Mouse (Mus musculus): ENCODE results near the gene Umodl1.

GRCm38 (mm10) chr17:31008416-31008815 is 54.0 kb downstream of the Umodl1 start:
- TF ChIP-seq CTCF (IDR thresholded peaks at IDR 0.05 in 2 of 3, conservative IDR thresholded peaks at IDR 0.05 in 1 of 3; ENCODE audit: control insufficient read depth in 1 of 3, insufficient read depth in 1 of 3, low read depth in 2 of 3, low read length in 3 of 3, poor library complexity in 1 of 3, severe bottlenecking in 1 of 3) (no peak), GATA1 (IDR thresholded peaks at IDR 0.05; ENCODE audit: low read depth, low read length) (no peak), CHD1 (IDR thresholded peaks at IDR 0.05; ENCODE audit: low read depth, low read length) (no peak), POLR2A (IDR thresholded peaks at IDR 0.05; ENCODE audit: control insufficient read depth in 1 of 2, insufficient read depth in 1 of 2, low read depth in 1 of 2, low read length in 2 of 2, poor library complexity in 1 of 2) (no peak), ETS1 (IDR thresholded peaks at IDR 0.05; ENCODE audit: low read depth, low read length) (no peak), JUND (IDR thresholded peaks at IDR 0.05; ENCODE audit: low read depth, low read length) (no peak), MXI1 (IDR thresholded peaks at IDR 0.05; ENCODE audit: low read depth, low read length) (no peak), MEF2A (IDR thresholded peaks at IDR 0.05; ENCODE audit: extremely low read depth, insufficient replicate concordance, low read depth, low read length, poor library complexity, severe bottlenecking) (no peak), POLR2AphosphoS5 (IDR thresholded peaks at IDR 0.05; ENCODE audit: borderline replicate concordance, low read depth, low read length) (no peak), USF1 (IDR thresholded peaks at IDR 0.05; ENCODE audit: low read depth, low read length) (no peak), TCF12 (IDR thresholded peaks at IDR 0.05; ENCODE audit: low read depth, low read length) (no peak), TAL1 (IDR thresholded peaks at IDR 0.05; ENCODE audit: low read length) (no peak), MYC (IDR thresholded peaks at IDR 0.05; ENCODE audit: low read depth, low read length) (no peak)

Measured in MEL (cell line).